Comparison of ENCODE assay signal across 8 mouse cellular contexts in genomic region chr4:141031733-141032132, GRCm38 (mm10). TPM values are rescaled to one million over a fixed set of nuclear protein-coding genes. Genes with fewer than 3 reads are reported as not detected.
DNase-seq lines count a peak whose midpoint lies in the region; ATAC-seq lines count a peak whose summit lies in the region.

No protein-coding gene starts in this region.

- H3K27me3 ChIP-seq in splenic B cell, adult 2 months (ENCODE audit: control insufficient read depth, insufficient read depth, low read length, poor library complexity, severe bottlenecking) = no peaks in the 10 kb centered on the region

- peak; percentile 76 for DNase-seq in A20 (ENCODE audit: low read depth, low spot score)
- peak; percentile 88 for DNase-seq in adrenal gland, adult 2 months
- DNase-seq in embryo, embryonic 11 days = peak; percentile 83
- peak; percentile 63 to 82 for DNase-seq in gastrocnemius, postnatal 4 days (ENCODE audit: low spot score in 2 of 2)
- DNase-seq in kidney, adult 8-10 months = peak; percentile 48 to 72
- peak; percentile 77 for DNase-seq in liver
- peak; percentile 87 for DNase-seq in splenic B cell, adult 2 months (ENCODE audit: low read depth, low spot score)

- H3K36me3 ChIP-seq in splenic B cell, adult 2 months (ENCODE audit: control insufficient read depth, insufficient read depth, low read length, poor library complexity, severe bottlenecking) = 0 out of 2 replicates have a peak, but pooled peaks cover 1% of the 10 kb centered on the region

- ATAC-seq in monocyte, adult 5-6 weeks (replicated peaks; ENCODE audit: insufficient number of reproducible peaks, low FRiP score, low TSS enrichment, poor library complexity, severe bottlenecking) = peak; percentile 85

RNA-seq across cellular contexts. Expression of gene Mfap2, which starts 21.5 kb away (rescaled TPM):
- total RNA-seq in adrenal gland, adult 2 months (2021) = 10 to 100 TPM in 1 of 2 experiments, 1 to 10 TPM in 1; 5.7 to 11.1 TPM
- polyA plus RNA-seq in adrenal gland, adult 2 months (2012; rRNA removed) = 37.8 and 42.4 TPM in 2 replicates
- total RNA-seq in gastrocnemius, postnatal 4 days (2021) = 100 to 1,000 TPM; 175 to 183 TPM
- total RNA-seq in monocyte, adult 5-6 weeks (2017) = not detected in 3 replicates

RNA-seq across cellular contexts. Expression of gene Crocc, which starts 28.6 kb away (rescaled TPM):
- 1 to 10 TPM; 5.6 to 7.4 TPM for total RNA-seq in adrenal gland, adult 2 months (2021)
- polyA plus RNA-seq in adrenal gland, adult 2 months (2012; rRNA removed) = 7.1 and 10.5 TPM in 2 replicates
- 10 to 100 TPM; 10.4 to 11.6 TPM for total RNA-seq in gastrocnemius, postnatal 4 days (2021)
- 4.8 to 12.1 TPM (median 8.5 TPM) in 3 replicates for total RNA-seq in monocyte, adult 5-6 weeks (2017)

RNA-seq across cellular contexts. Expression of gene Atp13a2, which starts 45.1 kb away (rescaled TPM):
- total RNA-seq in adrenal gland, adult 2 months (2021) = 10 to 100 TPM; 31.8 to 37.1 TPM
- 183 and 226 TPM in 2 replicates for polyA plus RNA-seq in adrenal gland, adult 2 months (2012; rRNA removed)
- 10 to 100 TPM; 28.4 to 28.6 TPM for total RNA-seq in gastrocnemius, postnatal 4 days (2021)
- total RNA-seq in monocyte, adult 5-6 weeks (2017) = 29.4 to 38.3 TPM (median 34.3 TPM) in 3 replicates

RNA-seq across cellular contexts. Expression of gene Necap2, which starts 46.4 kb away (rescaled TPM):
- 10 to 100 TPM; 55.8 to 65.3 TPM for total RNA-seq in adrenal gland, adult 2 months (2021)
- polyA plus RNA-seq in adrenal gland, adult 2 months (2012; rRNA removed) = 54.8 and 63.7 TPM in 2 replicates
- 10 to 100 TPM; 36.8 to 37.8 TPM for total RNA-seq in gastrocnemius, postnatal 4 days (2021)
- total RNA-seq in monocyte, adult 5-6 weeks (2017) = 103 to 149 TPM (median 111 TPM) in 3 replicates

RNA-seq across cellular contexts. Expression of gene Spata21, which starts 56.4 kb away (rescaled TPM):
- total RNA-seq in adrenal gland, adult 2 months (2021) = not detected
- not detected in 2 replicates for polyA plus RNA-seq in adrenal gland, adult 2 months (2012; rRNA removed)
- total RNA-seq in gastrocnemius, postnatal 4 days (2021) = under 1 TPM in 1 of 2 experiments, not detected in 1; 0.76 TPM
- total RNA-seq in monocyte, adult 5-6 weeks (2017) = not detected in 3 replicates

Comparison
In these comparisons a context has a peak if more than half of its experiments do, and no peak if none do; other contexts are left out.
1. Peak in every context shown above with its lines: DNase-seq and ATAC-seq.
2. RNA of gene Mfap2, which starts 21.5 kb away (total RNA-seq): 175 to 183 TPM in gastrocnemius, postnatal 4 days; 5.7 to 11.1 TPM in adrenal gland, adult 2 months and not detected in monocyte, adult 5-6 weeks; every median in the first group is over 10 times any median in the second.